8 mouse cellular contexts compared by ENCODE assay signal in genomic region chr7:45052862-45053116, GRCm38 (mm10). TPM values are rescaled to one million over a fixed set of nuclear protein-coding genes. Genes with fewer than 3 reads are reported as not detected.
DNase-seq lines count a peak whose midpoint lies in the region; ATAC-seq lines count a peak whose summit lies in the region.

TSS of gene Prr12 (minus strand) at chr7:45052881.

- ATAC-seq in kidney, embryonic 14.5 days (ENCODE audit: low FRiP score, low TSS enrichment), result no peak
- ATAC-seq in midbrain, embryonic 15.5 days (replicated peaks), result no peak

- peak within 1 kb of the TSS; percentile 99 for H3K27ac ChIP-seq in kidney, embryonic 14.5 days (ENCODE audit: low read depth, low read length)
- peak within 1 kb of the TSS; percentile 99 for H3K27ac ChIP-seq in midbrain, embryonic 15.5 days

- no peaks in the 10 kb centered on the region for H3K9me3 ChIP-seq in kidney, embryonic 14.5 days (ENCODE audit: control insufficient read depth, low read length)
- no peaks in the 10 kb centered on the region for H3K9me3 ChIP-seq in midbrain, embryonic 15.5 days

- intact Hi-C loops in gastrocnemius, postnatal 14 days (cut with DNase I; ENCODE audit: low total_unique reads), result no loop called here

- WGBS in kidney, embryonic 14.5 days, result 0% methylated on average over 13 of the region's 18 CpGs
- WGBS in midbrain, embryonic 15.5 days, result 0% methylated on average over 3 of the region's 18 CpGs

- H3K27me3 ChIP-seq in kidney, embryonic 14.5 days (ENCODE audit: control insufficient read depth, insufficient read depth, low read length), result no peaks in the 10 kb centered on the region
- H3K27me3 ChIP-seq in midbrain, embryonic 15.5 days (replicated peaks), result no peaks in the 10 kb centered on the region

- H3K4me2 ChIP-seq in kidney, embryonic 14.5 days (replicated peaks; ENCODE audit: low read depth, low read length), result peak within 1 kb of the TSS; percentile 95
- peak within 1 kb of the TSS; percentile 95 for H3K4me2 ChIP-seq in midbrain, embryonic 15.5 days

- peaks cover 30% of the 10 kb centered on the region for H3K36me3 ChIP-seq in kidney, embryonic 14.5 days (ENCODE audit: control insufficient read depth, insufficient read depth, low read length)
- H3K36me3 ChIP-seq in midbrain, embryonic 15.5 days (replicated peaks), result peaks cover 16% of the 10 kb centered on the region

- peak within 1 kb of the TSS; percentile 88 for H3K9ac ChIP-seq in kidney, embryonic 14.5 days (ENCODE audit: low read depth, low read length)
- peak within 1 kb of the TSS; percentile 81 for H3K9ac ChIP-seq in midbrain, embryonic 15.5 days

- peaks cover 4% of the 10 kb centered on the region; the same call in 1 of the 2 replicates for H3K4me1 ChIP-seq in kidney, embryonic 14.5 days (ENCODE audit: control insufficient read depth, insufficient read depth, low read length)
- peaks cover 31% of the 10 kb centered on the region for H3K4me1 ChIP-seq in midbrain, embryonic 15.5 days

- DNase-seq in kidney, postnatal 25 days, result no peak
- DNase-seq in adrenal gland, postnatal 14 days, result no peak
- DNase-seq in gastrocnemius, postnatal 14 days, result no peak
- DNase-seq in layer of hippocampus, postnatal 14 days (ENCODE audit: low spot score in 2 of 2), result no peak
- no peak for DNase-seq in spleen, postnatal 36 days (ENCODE audit: low spot score in 2 of 2)
- no peak for DNase-seq in MN1 (ENCODE audit: low spot score)

- H3K4me3 ChIP-seq in kidney, embryonic 14.5 days (ENCODE audit: low read length), result peak within 1 kb of the TSS; percentile 93
- peak within 1 kb of the TSS; percentile 67 for H3K4me3 ChIP-seq in midbrain, embryonic 15.5 days

RNA-seq across cellular contexts. Expression of gene Prr12, which starts in this region (rescaled TPM):
- polyA plus RNA-seq in kidney, embryonic 14.5 days (2014; fragmentation: Nextera tagmentation; extraction: Ambion mirVana), result 16.3 and 18.9 TPM in 2 replicates
- total RNA-seq in adrenal gland, postnatal 14 days (2021), result 42.6 and 44.6 TPM in 2 replicates
- 10 to 100 TPM; 17.9 to 29.6 TPM for total RNA-seq in gastrocnemius, postnatal 14 days (2021)
- 10 to 100 TPM; 67.3 to 67.9 TPM for total RNA-seq in layer of hippocampus, postnatal 14 days (2021)
- 16.2 and 18.1 TPM in 2 replicates for polyA plus RNA-seq in midbrain, embryonic 15.5 days (2015; fragmentation: Nextera tagmentation; extraction: Ambion mirVana)
